18 mouse cellular contexts compared by ENCODE assay signal in genomic region chr4:106167716-106168115, GRCm38 (mm10).
DNase-seq lines count a peak whose midpoint lies in the region; ATAC-seq and TF ChIP-seq lines count a peak whose summit lies in the region.
"Had no signal": no experiment of that assay in that cellular context is flagged by ENCODE, and none has a peak within 500 bp of the region (broad histone marks: within the 10 kb centered on the region; RNA-seq: fewer than 3 reads in every experiment).

No protein-coding gene starts in this region.

- no peaks in the 10 kb centered on the region for H3K36me3 ChIP-seq in hindbrain, postnatal 0 days (ENCODE audit: insufficient read depth, low read length)
- H3K36me3 ChIP-seq in hindbrain, embryonic 16.5 days (ENCODE audit: control insufficient read depth, insufficient read depth, low read length): no peaks in the 10 kb centered on the region
- H3K36me3 ChIP-seq in lung, embryonic 14.5 days (ENCODE audit: insufficient read depth): no peaks in the 10 kb centered on the region
- H3K36me3 ChIP-seq in limb, embryonic 10.5 days: 0 out of 2 replicates have a peak, but pooled peaks cover 2% of the 10 kb centered on the region
- H3K36me3 ChIP-seq: forebrain, embryonic 15.5 days; hindbrain, embryonic 12.5 days; limb, embryonic 13.5 days; stomach, embryonic 15.5 days had no signal

- no peak for ATAC-seq in hindbrain, postnatal 0 days
- no peak for ATAC-seq in hindbrain, embryonic 16.5 days
- ATAC-seq in lung, embryonic 14.5 days (ENCODE audit: insufficient read depth): no peak
- ATAC-seq: forebrain, embryonic 15.5 days had no signal

- no peaks in the 10 kb centered on the region for H3K27me3 ChIP-seq in hindbrain, postnatal 0 days (ENCODE audit: insufficient read depth, low read length)
- H3K27me3 ChIP-seq in hindbrain, embryonic 16.5 days (replicated peaks; ENCODE audit: control insufficient read depth, insufficient read depth, low read length): no peaks in the 10 kb centered on the region
- no peaks in the 10 kb centered on the region for H3K27me3 ChIP-seq in lung, embryonic 14.5 days (ENCODE audit: insufficient read depth, low read length)
- no peaks in the 10 kb centered on the region for H3K27me3 ChIP-seq in limb, embryonic 10.5 days (ENCODE audit: low read depth, poor library complexity, severe bottlenecking)
- H3K27me3 ChIP-seq: forebrain, embryonic 15.5 days; hindbrain, embryonic 12.5 days; stomach, embryonic 15.5 days had no signal

- H3K27ac ChIP-seq in hindbrain, postnatal 0 days: no peak overlapping the region
- H3K27ac ChIP-seq in hindbrain, embryonic 16.5 days (ENCODE audit: low read depth, low read length): no peak overlapping the region
- H3K27ac ChIP-seq in lung, embryonic 14.5 days (ENCODE audit: low read depth): no peak overlapping the region
- peak overlapping the region; percentile 70 for H3K27ac ChIP-seq in limb, embryonic 10.5 days
- H3K27ac ChIP-seq: forebrain, embryonic 15.5 days; heart, adult 2 months; hindbrain, embryonic 12.5 days; limb, embryonic 13.5 days; stomach, embryonic 15.5 days had no signal

- TF ChIP-seq CTCF in hindbrain, postnatal 0 days (IDR thresholded peaks at IDR 0.05; ENCODE audit: low read depth): peak; percentile 38; the same call in 1 of the 2 replicates
- peak; percentile 40; the same call in 1 of the 2 replicates for TF ChIP-seq CTCF in lung, embryonic 14.5 days (IDR thresholded peaks at IDR 0.05; ENCODE audit: low read depth)

- 67% methylated on average over 4 of the region's 4 CpGs for WGBS in hindbrain, postnatal 0 days
- 76% methylated on average over 4 of the region's 4 CpGs for WGBS in hindbrain, embryonic 16.5 days
- WGBS in lung, embryonic 14.5 days: 59% methylated on average over 4 of the region's 4 CpGs
- WGBS in limb, embryonic 10.5 days: 84% methylated on average over 4 of the region's 4 CpGs

- no peak overlapping the region for H3K4me3 ChIP-seq in hindbrain, postnatal 0 days (ENCODE audit: low read length)
- H3K4me3 ChIP-seq in hindbrain, embryonic 16.5 days (ENCODE audit: low read length): no peak overlapping the region
- H3K4me3 ChIP-seq in lung, embryonic 14.5 days (ENCODE audit: low read depth, low read length): no peak overlapping the region
- no peak overlapping the region for H3K4me3 ChIP-seq in limb, embryonic 10.5 days
- H3K4me3 ChIP-seq: erythroblast, embryonic 14.5 days; forebrain, embryonic 15.5 days; heart, adult 2 months; hindbrain, embryonic 12.5 days; limb, embryonic 13.5 days; stomach, embryonic 15.5 days had no signal

- H3K4me1 ChIP-seq in hindbrain, postnatal 0 days (ENCODE audit: insufficient read depth, low read length): no peaks in the 10 kb centered on the region
- no peaks in the 10 kb centered on the region for H3K4me1 ChIP-seq in hindbrain, embryonic 16.5 days (ENCODE audit: control insufficient read depth, insufficient read depth, low read depth, low read length)
- no peaks in the 10 kb centered on the region for H3K4me1 ChIP-seq in lung, embryonic 14.5 days (ENCODE audit: insufficient read depth)
- peaks cover 28% of the 10 kb centered on the region for H3K4me1 ChIP-seq in limb, embryonic 10.5 days
- H3K4me1 ChIP-seq: forebrain, embryonic 15.5 days; hindbrain, embryonic 12.5 days; stomach, embryonic 15.5 days had no signal

- H3K9me3 ChIP-seq in hindbrain, postnatal 0 days (ENCODE audit: low read length): no peaks in the 10 kb centered on the region
- H3K9me3 ChIP-seq in hindbrain, embryonic 16.5 days (ENCODE audit: control insufficient read depth, low read length): no peaks in the 10 kb centered on the region
- no peaks in the 10 kb centered on the region for H3K9me3 ChIP-seq in lung, embryonic 14.5 days (ENCODE audit: low read depth, low read length)
- H3K9me3 ChIP-seq in limb, embryonic 10.5 days (replicated peaks): no peaks in the 10 kb centered on the region
- H3K9me3 ChIP-seq: forebrain, embryonic 15.5 days; hindbrain, embryonic 12.5 days; stomach, embryonic 15.5 days had no signal

- no peak overlapping the region for H3K4me2 ChIP-seq in hindbrain, postnatal 0 days (ENCODE audit: low read depth, low read length)
- H3K4me2 ChIP-seq in hindbrain, embryonic 16.5 days (ENCODE audit: low read length): no peak overlapping the region
- no peak overlapping the region for H3K4me2 ChIP-seq in lung, embryonic 14.5 days
- H3K4me2 ChIP-seq: forebrain, embryonic 15.5 days; hindbrain, embryonic 12.5 days; limb, embryonic 13.5 days; stomach, embryonic 15.5 days had no signal

- no peak overlapping the region for H3K9ac ChIP-seq in hindbrain, postnatal 0 days (replicated peaks; ENCODE audit: low read length)
- H3K9ac ChIP-seq in hindbrain, embryonic 16.5 days (ENCODE audit: low read depth, low read length): no peak overlapping the region
- no peak overlapping the region for H3K9ac ChIP-seq in lung, embryonic 14.5 days
- H3K9ac ChIP-seq: forebrain, embryonic 15.5 days; hindbrain, embryonic 12.5 days; limb, embryonic 13.5 days; stomach, embryonic 15.5 days had no signal

- DNase-seq in hindbrain, postnatal 0 days (ENCODE audit: low spot score): peak; percentile 13
- peak; percentile 53 for DNase-seq in lung, embryonic 14.5 days
- DNase-seq in lung, adult 18-20 months: no peak
- DNase-seq in brain, adult 2 months (ENCODE audit: low read depth, low spot score): peak; percentile 50
- no peak for DNase-seq in limb, embryonic 10.5 days (ENCODE audit: low spot score)
- DNase-seq in Muller cell, postnatal 12 days (ENCODE audit: inconsistent ontology term): no peak
- DNase-seq: cerebellum, postnatal 10 days; embryo, embryonic 11 days; gastrocnemius, postnatal 10 days; heart, adult 2 months; heart, postnatal 10 days; kidney, adult 11 months had no signal

Comparison
In these comparisons a context has a peak if more than half of its experiments do, and no peak if none do; other contexts are left out.
1. DNase-seq: peak in hindbrain, postnatal 0 days (single experiment), lung, embryonic 14.5 days (single experiment) and brain, adult 2 months (single experiment); none in lung, adult 18-20 months (0 of 2), limb, embryonic 10.5 days (single experiment) and Muller cell, postnatal 12 days (single experiment).